Mouse (Mus musculus): ENCODE measurements around the gene Lim2.

Gene Lim2

GRCm38 (mm10) chr7:43465344-43466098 is 38.1 kb downstream of the Lim2 start:
- TF ChIP-seq GATA4 (IDR thresholded peaks at IDR 0.05; ENCODE audit: insufficient replicate concordance, low read length) = no peak

GRCm38 (mm10) chr7:43466099-43466694 is 38.7 kb downstream of the Lim2 start:
- TF ChIP-seq GATA4 (IDR thresholded peaks at IDR 0.05; ENCODE audit: insufficient replicate concordance, low read length) = no peak

- TF ChIP-seq GATA4 (IDR thresholded peaks at IDR 0.05; ENCODE audit: insufficient replicate concordance, low read length) = no peak
These were observed 42.9 kb downstream of the Lim2 start for GRCm38 (mm10) chr7:43470373-43470772.

GRCm38 (mm10) chr7:43475706-43476105 is 48.2 kb downstream of the Lim2 start:
- no peak for TF ChIP-seq GATA4 (IDR thresholded peaks at IDR 0.05; ENCODE audit: insufficient replicate concordance, low read length)

GRCm38 (mm10) chr7:43476376-43476775 is 48.9 kb downstream of the Lim2 start:
- no peak for TF ChIP-seq GATA4 (IDR thresholded peaks at IDR 0.05; ENCODE audit: insufficient replicate concordance, low read length)

- no peak for TF ChIP-seq GATA4 (IDR thresholded peaks at IDR 0.05; ENCODE audit: insufficient replicate concordance, low read length)
These were observed 53.7 kb downstream of the Lim2 start for GRCm38 (mm10) chr7:43481191-43481590.

- TF ChIP-seq GATA4 (IDR thresholded peaks at IDR 0.05; ENCODE audit: insufficient replicate concordance, low read length) = no peak
These were observed 54.7 kb downstream of the Lim2 start for GRCm38 (mm10) chr7:43482090-43482716.

GRCm38 (mm10) chr7:43483236-43483635 is 55.8 kb downstream of the Lim2 start:
- TF ChIP-seq GATA4 (IDR thresholded peaks at IDR 0.05; ENCODE audit: insufficient replicate concordance, low read length) = no peak
